Mouse (Mus musculus) effector memory CD4-positive, alpha-beta T cell, adult 5 months (primary cell): ENCODE data around the gene Igdcc3. TPM values are rescaled to one million over a fixed set of nuclear protein-coding genes. Genes with fewer than 3 reads are reported as not detected.

Experiments
- polyA plus RNA-seq: library from polyadenylated mRNA; unstranded; fragments of 100-300 nt; shearing (Covaris generic); gene quantifications from one replicate; pipeline ENCODE4 v1.2.1, GENCODE M21; 2017

Gene Igdcc3
- polyA plus RNA-seq = not detected

GRCm38 (mm10) chr9:65140936-65141305, at the start of gene Igdcc3:
Igdcc3 (plus strand) TSS chr9:65141189.

GRCm38 (mm10) chr9:65100991-65101685, 39.9 kb upstream of the Igdcc3 start, which contains the start of gene Igdcc4:
Igdcc4 (plus strand) TSS chr9:65101486.

GRCm38 (mm10) chr9:65195053-65195452, 54.1 kb downstream of the Igdcc3 start, which contains the start of gene Parp16:
Parp16 (plus strand) TSS chr9:65195353.

Other genes with a start within 250 kb of the Igdcc3 start
- 0.30 TPM for gene Slc24a1, start 189.6 kb upstream of the Igdcc3 start, polyA plus RNA-seq
- gene Ints14, start 180.3 kb upstream of the Igdcc3 start, polyA plus RNA-seq = 29.8 TPM
- gene Hacd3, start 119.5 kb upstream of the Igdcc3 start, polyA plus RNA-seq = 150 TPM
- gene Dpp8, start 108.8 kb upstream of the Igdcc3 start, polyA plus RNA-seq = 57.1 TPM
- 0.07 TPM for gene Igdcc4, start 39.7 kb upstream of the Igdcc3 start, polyA plus RNA-seq
- 10.1 TPM for gene Parp16, start 54.2 kb downstream of the Igdcc3 start, polyA plus RNA-seq
- not detected for gene Cilp, start 124.0 kb downstream of the Igdcc3 start, polyA plus RNA-seq
- 27.9 TPM for gene Clpx, start 153.1 kb downstream of the Igdcc3 start, polyA plus RNA-seq
- 23.4 TPM for gene Pdcd7, start 204.9 kb downstream of the Igdcc3 start, polyA plus RNA-seq
- not detected for gene Ubap1l, start 219.9 kb downstream of the Igdcc3 start, polyA plus RNA-seq